Mouse (Mus musculus): ENCODE results near the gene Ddi2. TPM values are rescaled to one million over a fixed set of nuclear protein-coding genes. Genes with fewer than 3 reads are reported as not detected.

Gene Ddi2
- 10.9 and 18.8 TPM in 2 replicates for polyA plus RNA-seq (2012; rRNA removed; ENCODE audit: low replicate concordance)

GRCm38 (mm10) chr4:141722731-141723672 lies at the start of gene Ddi2:
TSS of gene Ddi2 (minus strand) at chr4:141723419.

GRCm38 (mm10) chr4:141746578-141747346 lies 23.5 kb upstream of the Ddi2 start, which contains the start of gene Agmat:
TSS of gene Agmat (plus strand) at chr4:141746672.

GRCm38 (mm10) chr4:141685499-141685898 lies 37.7 kb downstream of the Ddi2 start, which contains the start of gene Rsc1a1:
TSS of gene Rsc1a1 (minus strand) at chr4:141685599.

GRCm38 (mm10) chr4:141664799-141665198 lies 58.4 kb downstream of the Ddi2 start, which contains the start of gene Plekhm2:
TSS of gene Plekhm2 (minus strand) at chr4:141664899.

Other genes starting within 250 kb of the Ddi2 start
- gene Spen, start 184.8 kb downstream of the Ddi2 start, polyA plus RNA-seq (2012; rRNA removed; ENCODE audit: low replicate concordance), result 8.9 and 13.8 TPM in 2 replicates
- 20.7 and 65.4 TPM in 2 replicates for gene Fblim1, start 117.3 kb downstream of the Ddi2 start, polyA plus RNA-seq (2012; rRNA removed; ENCODE audit: low replicate concordance)
- gene Tmem82, start 104.8 kb downstream of the Ddi2 start, polyA plus RNA-seq (2012; rRNA removed; ENCODE audit: low replicate concordance), result 0.46 and 0.86 TPM in 2 replicates
- gene Slc25a34, start 99.6 kb downstream of the Ddi2 start, polyA plus RNA-seq (2012; rRNA removed; ENCODE audit: low replicate concordance), result 1.8 and 3.0 TPM in 2 replicates
- 41.7 and 65.7 TPM in 2 replicates for gene Plekhm2, start 58.5 kb downstream of the Ddi2 start, polyA plus RNA-seq (2012; rRNA removed; ENCODE audit: low replicate concordance)
- gene Rsc1a1, start 37.8 kb downstream of the Ddi2 start, polyA plus RNA-seq (2012; rRNA removed; ENCODE audit: low replicate concordance), result 13.4 and 16.3 TPM in 2 replicates
- 0.19 TPM in 1 of 2 replicates, not detected in the other for gene Agmat, start 23.3 kb upstream of the Ddi2 start, polyA plus RNA-seq (2012; rRNA removed; ENCODE audit: low replicate concordance)
- gene Dnajc16, start 67.5 kb upstream of the Ddi2 start, polyA plus RNA-seq (2012; rRNA removed; ENCODE audit: low replicate concordance), result 11.2 and 13.9 TPM in 2 replicates
- gene Casp9, start 70.2 kb upstream of the Ddi2 start, polyA plus RNA-seq (2012; rRNA removed; ENCODE audit: low replicate concordance), result 21.5 and 24.8 TPM in 2 replicates
- gene Cela2a, start 102.7 kb upstream of the Ddi2 start, polyA plus RNA-seq (2012; rRNA removed; ENCODE audit: low replicate concordance), result 0.86 and 2.0 TPM in 2 replicates
- 0.14 TPM in 1 of 2 replicates, not detected in the other for gene Ctrc, start 122.9 kb upstream of the Ddi2 start, polyA plus RNA-seq (2012; rRNA removed; ENCODE audit: low replicate concordance)
- gene Efhd2, start 151.5 kb upstream of the Ddi2 start, polyA plus RNA-seq (2012; rRNA removed; ENCODE audit: low replicate concordance), result 47.2 and 70.3 TPM in 2 replicates